Mouse (Mus musculus) ES-E14 (cell line): ENCODE data around the gene Kif13a.

Source experiments
- CHD2 ChIP-seq: IDR thresholded peaks from 2 replicates; pipeline ENCODE4 v1.6.1; 2014; ENCODE audit warnings: mild to moderate bottlenecking, low read depth, low read length, inconsistent platforms
- MAFK ChIP-seq: IDR thresholded peaks from 2 replicates; pipeline ENCODE4 v1.6.1; 2014; ENCODE audit warnings: mild to moderate bottlenecking, low read depth, low read length, inconsistent platforms; ENCODE audit not compliant: insufficient read depth
- ZC3H11A ChIP-seq: IDR thresholded peaks from 2 replicates; pipeline ENCODE4 v1.6.1; 2012; ENCODE audit warnings: low read depth, mild to moderate bottlenecking, inconsistent platforms, low read length, borderline replicate concordance

- no peak for TF ChIP-seq MAFK
- no peak for TF ChIP-seq CHD2
- TF ChIP-seq ZC3H11A: no peak
Measured at GRCm38 (mm10) chr13:46736479-46736865, 193.2 kb downstream of the Kif13a start.
